Mouse (Mus musculus) liver, embryonic 16.5 days (tissue): ENCODE results near the gene Gimap3. TPM values are rescaled to one million over a fixed set of nuclear protein-coding genes. Genes with fewer than 3 reads are reported as not detected.

Source experiments
- ATAC-seq: fragments of 200-750 bp; cut with Nextera tagmentation; 2 replicates; pipeline ENCODE4 v1.8.0; 2017; ENCODE audit warnings: low read depth, mild to moderate bottlenecking, moderate number of reproducible peaks, moderate library complexity
- H3K27ac ChIP-seq: fragments of 300-500 bp; sonication (generic); 2 replicates; pipeline ENCODE4 v1.5.1; 2014; ENCODE audit warnings: mild to moderate bottlenecking, low read length
- H3K27me3 ChIP-seq: fragments of 300-500 bp; sonication (generic); 2 replicates; pipeline ENCODE4 v1.6.1; 2014; ENCODE audit warnings: low read depth, low read length, mixed read lengths; ENCODE audit not compliant: control insufficient read depth, insufficient read depth
- H3K36me3 ChIP-seq: fragments of 300-500 bp; sonication (generic); 2 replicates; pipeline ENCODE4 v1.6.1; 2014; ENCODE audit warnings: mild to moderate bottlenecking; ENCODE audit not compliant: control insufficient read depth, insufficient read depth
- H3K4me1 ChIP-seq: fragments of 300-500 bp; sonication (generic); 2 replicates; pipeline ENCODE4 v1.6.1; 2014; ENCODE audit warnings: low read depth, low read length, mixed read lengths; ENCODE audit not compliant: control insufficient read depth
- H3K4me2 ChIP-seq: fragments of 300-500 bp; sonication (generic); 2 replicates; pipeline ENCODE4 v1.6.1; 2014; ENCODE audit warnings: low read depth, low read length, mixed read lengths
- H3K4me3 ChIP-seq: fragments of 300-500 bp; sonication (generic); 2 replicates; pipeline ENCODE4 v1.5.1; 2014; ENCODE audit warnings: low read depth, mild to moderate bottlenecking, low read length
- H3K9ac ChIP-seq: fragments of 300-500 bp; sonication (generic); 2 replicates; pipeline ENCODE4 v1.6.1; 2014; ENCODE audit warnings: low read depth, low read length
- H3K9me3 ChIP-seq: fragments of 300-500 bp; sonication (generic); replicated peaks from 2 replicates; pipeline ENCODE4 v1.6.1; 2016; ENCODE audit warnings: low read length; ENCODE audit not compliant: control insufficient read depth
- WGBS: fragments of 180-500 bp; shearing (Covaris S2); extraction: QIAGEN DNeasy Blood & Tissue Kit; methylation state at CpG from one replicate; pipeline ENCODE4 v1.1.7; 2014; ENCODE audit not compliant: insufficient replicate concordance; 5-methylcytosine and 5-hydroxymethylcytosine counted together
- polyA plus RNA-seq: library from polyadenylated mRNA; unstranded; fragments of >200 nt; fragmentation: Nextera tagmentation; extraction: Ambion mirVana; gene quantifications from 2 replicates; pipeline ENCODE4 v1.2.1, GENCODE M21; 2015

The Gimap3 gene
- polyA plus RNA-seq, 1 experiment from 2014 or later, result 0.37 TPM

- ATAC-seq, result no peak
- H3K4me2 ChIP-seq, result no peak overlapping the region
- no peak overlapping the region for H3K9ac ChIP-seq
- no peaks in the 10 kb centered on the region for H3K36me3 ChIP-seq
- H3K9me3 ChIP-seq, result no peaks in the 10 kb centered on the region
- no peaks in the 10 kb centered on the region for H3K27me3 ChIP-seq
- no peak overlapping the region for H3K4me3 ChIP-seq
- WGBS, result 75% methylated on average over 4 of the region's 4 CpGs
- no peaks in the 10 kb centered on the region for H3K4me1 ChIP-seq
- no peak overlapping the region for H3K27ac ChIP-seq
Observed at GRCm38 (mm10) chr6:48720326-48720725, 50.3 kb downstream of the Gimap3 start.

- WGBS, result 31% methylated on average over 2 of the region's 2 CpGs
- Histone ChIP-seq H3K4me1 (no peaks in the 10 kb centered on the region), H3K9me3 (no peaks in the 10 kb centered on the region), H3K27ac (no peak within 1 kb of the TSS), H3K36me3 (no peaks in the 10 kb centered on the region), H3K4me3 (no peak within 1 kb of the TSS), H3K9ac (no peak within 1 kb of the TSS), H3K27me3 (no peaks in the 10 kb centered on the region), H3K4me2 (no peak within 1 kb of the TSS)
- ATAC-seq, result no peak
Observed at GRCm38 (mm10) chr6:48718455-48718854, 52.2 kb downstream of the Gimap3 start, which contains the start of the genes Gm28053 and Gimap7. Gm28053 (plus strand) TSS chr6:48718607. Gimap7 (plus strand) TSS chr6:48718621.

Other genes with a start within 250 kb of the Gimap3 start
- 0.84 and 1.0 TPM in 2 replicates for gene Atp6v0e2, start 233.2 kb downstream of the Gimap3 start, polyA plus RNA-seq
- gene Lrrc61, start 216.1 kb downstream of the Gimap3 start, polyA plus RNA-seq, result 1.8 and 2.1 TPM in 2 replicates
- 53.4 and 57.0 TPM in 2 replicates for gene Rarres2, start 198.1 kb downstream of the Gimap3 start, polyA plus RNA-seq
- gene Gm45021, start 181.2 kb downstream of the Gimap3 start, polyA plus RNA-seq, result not detected in 2 replicates
- 11.7 and 14.0 TPM in 2 replicates for gene Repin1, start 177.0 kb downstream of the Gimap3 start, polyA plus RNA-seq
- gene Gm44965, start 176.9 kb downstream of the Gimap3 start, polyA plus RNA-seq, result not detected in 2 replicates
- gene Zfp775, start 168.8 kb downstream of the Gimap3 start, polyA plus RNA-seq, result 2.2 and 2.3 TPM in 2 replicates
- gene AI854703, start 144.1 kb downstream of the Gimap3 start, polyA plus RNA-seq, result 0.13 and 0.19 TPM in 2 replicates
- 1.0 and 1.1 TPM in 2 replicates for gene Gimap8, start 123.6 kb downstream of the Gimap3 start, polyA plus RNA-seq
- 7.2 and 9.8 TPM in 2 replicates for gene Gimap9, start 94.7 kb downstream of the Gimap3 start, polyA plus RNA-seq
- 11.0 and 11.4 TPM in 2 replicates for gene Gimap4, start 86.3 kb downstream of the Gimap3 start, polyA plus RNA-seq
- gene Gimap6, start 62.6 kb downstream of the Gimap3 start, polyA plus RNA-seq, result 8.9 and 9.9 TPM in 2 replicates
- 0.40 TPM in 1 of 2 replicates, not detected in the other for gene Gm28053, start 52.2 kb downstream of the Gimap3 start, polyA plus RNA-seq
- 0.13 and 0.16 TPM in 2 replicates for gene Gimap7, start 52.2 kb downstream of the Gimap3 start, polyA plus RNA-seq
- 5.7 and 5.9 TPM in 2 replicates for gene Gimap1, start 31.8 kb downstream of the Gimap3 start, polyA plus RNA-seq
- 2.5 and 2.8 TPM in 2 replicates for gene Gimap5, start 24.7 kb downstream of the Gimap3 start, polyA plus RNA-seq
- gene Tmem176a, start 70.1 kb upstream of the Gimap3 start, polyA plus RNA-seq, result 138 and 147 TPM in 2 replicates
- 207 and 215 TPM in 2 replicates for gene Tmem176b, start 70.6 kb upstream of the Gimap3 start, polyA plus RNA-seq
- 0.20 TPM in 1 of 2 replicates, not detected in the other for gene Aoc1, start 102.0 kb upstream of the Gimap3 start, polyA plus RNA-seq
- not detected in 2 replicates for gene 1600015I10Rik, start 159.0 kb upstream of the Gimap3 start, polyA plus RNA-seq
- not detected in 2 replicates for gene Doxl2, start 204.1 kb upstream of the Gimap3 start, polyA plus RNA-seq
- not detected in 2 replicates for gene Svs1, start 216.0 kb upstream of the Gimap3 start, polyA plus RNA-seq